Mouse (Mus musculus): ENCODE measurements around the gene Rsad2.
"Not testable (repeated sequence)": the region's sequence is repeated elsewhere in the genome, so short reads cannot be mapped to it uniquely, and the experiment has no call there.

The Rsad2 gene

GRCm38 (mm10) chr12:26456028-26456698 is at the start of gene Rsad2:
Gene Rsad2, minus strand, starts transcription at chr12:26456452.
- no peak for DNase-seq (ENCODE audit: low spot score in 2 of 2)

GRCm38 (mm10) chr12:26501042-26501441 is 44.8 kb upstream of the Rsad2 start:
- DNase-seq (ENCODE audit: low spot score in 2 of 2), result no peak

GRCm38 (mm10) chr12:26489942-26490341 is 33.7 kb upstream of the Rsad2 start:
- DNase-seq (ENCODE audit: low spot score in 2 of 2), result no peak

GRCm38 (mm10) chr12:26488617-26489274 is 32.5 kb upstream of the Rsad2 start:
- no peak for DNase-seq (ENCODE audit: low spot score in 2 of 2)

GRCm38 (mm10) chr12:26487874-26488616 is 31.8 kb upstream of the Rsad2 start:
- peak in 1 of 2 experiments; percentile 44 for DNase-seq (ENCODE audit: low spot score in 2 of 2)

- not testable (repeated sequence) for DNase-seq (ENCODE audit: low spot score in 2 of 2)
Observed at GRCm38 (mm10) chr12:26485738-26486580, 29.7 kb upstream of the Rsad2 start.

GRCm38 (mm10) chr12:26478196-26479004 is 22.1 kb upstream of the Rsad2 start:
- DNase-seq (ENCODE audit: low spot score in 2 of 2), result no peak

- no peak for DNase-seq (ENCODE audit: low spot score in 2 of 2)
Observed at GRCm38 (mm10) chr12:26477198-26477597, 20.9 kb upstream of the Rsad2 start.

- DNase-seq (ENCODE audit: low spot score in 2 of 2), result no peak
Observed at GRCm38 (mm10) chr12:26473746-26474145, 17.5 kb upstream of the Rsad2 start.

GRCm38 (mm10) chr12:26472770-26473481 is 16.7 kb upstream of the Rsad2 start:
- DNase-seq (ENCODE audit: low spot score in 2 of 2), result no peak

- no peak for DNase-seq (ENCODE audit: low spot score in 2 of 2)
Observed at GRCm38 (mm10) chr12:26471376-26471775, 15.1 kb upstream of the Rsad2 start.

GRCm38 (mm10) chr12:26470042-26470409 is 13.8 kb upstream of the Rsad2 start:
- DNase-seq (ENCODE audit: low spot score in 2 of 2), result no peak

GRCm38 (mm10) chr12:26469098-26470041 is 13.1 kb upstream of the Rsad2 start, which contains the start of gene Cmpk2:
Gene Cmpk2, plus strand, starts transcription at chr12:26469204.
- peak; percentile 84 to 88 for DNase-seq (ENCODE audit: low spot score in 2 of 2)

- no peak for DNase-seq (ENCODE audit: low spot score in 2 of 2)
Observed at GRCm38 (mm10) chr12:26465600-26465999, 9.3 kb upstream of the Rsad2 start.

GRCm38 (mm10) chr12:26460091-26460490 is 3.8 kb upstream of the Rsad2 start:
- no peak for DNase-seq (ENCODE audit: low spot score in 2 of 2)

- no peak for DNase-seq (ENCODE audit: low spot score in 2 of 2)
Observed at GRCm38 (mm10) chr12:26454682-26455081, 1.6 kb downstream of the Rsad2 start.

GRCm38 (mm10) chr12:26452951-26453350 is 3.3 kb downstream of the Rsad2 start:
- no peak for DNase-seq (ENCODE audit: low spot score in 2 of 2)

GRCm38 (mm10) chr12:26451150-26451549 is 5.1 kb downstream of the Rsad2 start:
- no peak for DNase-seq (ENCODE audit: low spot score in 2 of 2)

GRCm38 (mm10) chr12:26449483-26449882 is 6.8 kb downstream of the Rsad2 start:
- no peak for DNase-seq (ENCODE audit: low spot score in 2 of 2)

Data from frontal cortex, postnatal 10 days (tissue).